Mouse (Mus musculus) olfactory bulb, adult 2 months (tissue): ENCODE measurements around the gene Rapgef5.

Experiments used
- CTCF ChIP-seq: fragments of 200-500 bp; IDR thresholded peaks from 2 replicates; pipeline ENCODE4 v1.5.1; 2012; ENCODE audit warnings: low read depth, mild to moderate bottlenecking, low read length, moderate library complexity; ENCODE audit not compliant: insufficient read depth
- POLR2A ChIP-seq: fragments of 200-500 bp; IDR thresholded peaks from 2 replicates; pipeline ENCODE4 v1.6.1; 2012; ENCODE audit warnings: mild to moderate bottlenecking, low read depth, low read length, moderate library complexity; ENCODE audit not compliant: insufficient read depth

DNA sequence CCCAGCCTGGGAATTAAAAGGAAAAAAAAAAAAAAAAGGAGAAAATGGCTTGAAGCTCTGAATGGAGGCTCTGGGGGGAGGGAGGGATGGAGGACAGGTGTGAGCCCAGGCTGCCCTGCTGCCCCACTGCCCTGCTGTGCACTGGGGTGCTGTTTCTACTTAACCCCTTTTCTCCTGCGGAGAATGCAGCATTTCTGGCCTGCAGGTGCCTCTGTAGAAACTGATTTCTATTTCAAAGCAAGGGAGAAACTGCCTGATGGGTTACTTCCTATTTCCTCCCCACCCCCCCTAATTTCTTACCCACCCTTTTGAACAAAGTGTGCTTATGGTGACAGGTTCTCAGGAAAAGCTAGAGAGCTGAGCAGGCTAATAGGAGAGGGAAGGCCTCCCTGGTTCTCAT is 176.5 kb downstream of the Rapgef5 start:
- TF ChIP-seq CTCF (no peak), POLR2A (no peak)
